Mouse (Mus musculus) small intestine, adult 2 months (tissue): ENCODE results near the gene Mrpl37. TPM values are rescaled to one million over a fixed set of nuclear protein-coding genes. Genes with fewer than 3 reads are reported as not detected.
A peak's percentile ranks its signal among the peaks of the same experiment; 100 is the strongest.

Experiments
- H3K27ac ChIP-seq: fragments of 200-500 bp; 2 replicates; pipeline ENCODE4 v1.5.1; 2012; ENCODE audit warnings: low read depth, low read length, control low read depth, inconsistent platforms; ENCODE audit not compliant: insufficient read depth
- H3K27me3 ChIP-seq: fragments of 200-500 bp; 2 replicates; pipeline ENCODE4 v1.6.1; 2012; ENCODE audit warnings: mild to moderate bottlenecking, moderate library complexity, low read length, inconsistent platforms; ENCODE audit not compliant: control insufficient read depth, insufficient read depth
- H3K36me3 ChIP-seq: fragments of 200-500 bp; 2 replicates; pipeline ENCODE4 v1.6.1; 2012; ENCODE audit warnings: mild to moderate bottlenecking, low read length, control low read depth, inconsistent platforms; ENCODE audit not compliant: control insufficient read depth, insufficient read depth
- H3K4me1 ChIP-seq: fragments of 200-500 bp; 2 replicates; pipeline ENCODE4 v1.6.1; 2012; ENCODE audit warnings: low read length, inconsistent platforms, mixed read lengths; ENCODE audit not compliant: control insufficient read depth, insufficient read depth, insufficient read length
- H3K4me3 ChIP-seq: fragments of 200-500 bp; 2 replicates; pipeline ENCODE4 v1.5.1; 2012; ENCODE audit warnings: low read depth, mild to moderate bottlenecking, control low read depth, inconsistent platforms, low read length, moderate library complexity
- CTCF ChIP-seq: fragments of 200-500 bp; IDR thresholded peaks from 2 replicates; pipeline ENCODE4 v1.5.1; 2012; ENCODE audit warnings: low read depth, mild to moderate bottlenecking, control low read depth, inconsistent platforms, low read length, moderate library complexity, mixed read lengths; ENCODE audit not compliant: insufficient replicate concordance, insufficient read length; ENCODE audit errors: extremely low read depth
- POLR2A ChIP-seq: fragments of 200-500 bp; IDR thresholded peaks from 2 replicates; pipeline ENCODE4 v1.6.1; 2012; ENCODE audit warnings: low read depth, mild to moderate bottlenecking, control low read depth, inconsistent platforms, low read length, moderate library complexity
- WGBS: fragments of 180-500 bp; shearing (Covaris S2); methylation state at CpG from one replicate; pipeline ENCODE4 v1.1.7; 2018; 5-methylcytosine and 5-hydroxymethylcytosine counted together
- polyA plus RNA-seq: library from polyadenylated mRNA; depleted of rRNA; stranded (reverse); fragments of >200 nt; gene quantifications from 2 replicates; pipeline ENCODE4 v1.2.3, GENCODE M21; 2012; rRNA removed

Gene Mrpl37
- polyA plus RNA-seq, 1 experiment: 36.5 TPM

- TF ChIP-seq CTCF (peak; percentile 15; the same call in 1 of the 2 replicates), POLR2A (no peak)
- Histone ChIP-seq H3K36me3 (no peaks in the 10 kb centered on the region), H3K4me3 (no peak overlapping the region), H3K4me1 (peaks cover 29% of the 10 kb centered on the region), H3K27me3 (no peaks in the 10 kb centered on the region), H3K27ac (no peak overlapping the region)
- 16% methylated on average over 4 of the region's 4 CpGs for WGBS
Observed at GRCm38 (mm10) chr4:107006229-107006628, 60.4 kb downstream of the Mrpl37 start.

Other genes with a start within 250 kb of the Mrpl37 start
- gene Ssbp3, start 156.2 kb downstream of the Mrpl37 start, polyA plus RNA-seq: 11.7 and 21.2 TPM in 2 replicates
- gene Cyb5rl, start 120 bp upstream of the Mrpl37 start, polyA plus RNA-seq: 1.8 and 2.5 TPM in 2 replicates
- gene Cdcp2, start 30.0 kb upstream of the Mrpl37 start, polyA plus RNA-seq: not detected in 2 replicates
- 92.5 and 222 TPM in 2 replicates for gene Tmem59, start 111.5 kb upstream of the Mrpl37 start, polyA plus RNA-seq
- 0.89 and 4.8 TPM in 2 replicates for gene Tceanc2, start 112.2 kb upstream of the Mrpl37 start, polyA plus RNA-seq
- 0.18 and 1.1 TPM in 2 replicates for gene Ldlrad1, start 142.3 kb upstream of the Mrpl37 start, polyA plus RNA-seq
- gene Lrrc42, start 186.7 kb upstream of the Mrpl37 start, polyA plus RNA-seq: 4.0 and 9.3 TPM in 2 replicates
- 0.65 TPM in 1 of 2 replicates, not detected in the other for gene Hspb11, start 186.7 kb upstream of the Mrpl37 start, polyA plus RNA-seq
- 18.6 and 73.4 TPM in 2 replicates for gene Dio1, start 240.3 kb upstream of the Mrpl37 start, polyA plus RNA-seq
- gene Yipf1, start 247.5 kb upstream of the Mrpl37 start, polyA plus RNA-seq: 34.2 and 59.3 TPM in 2 replicates